Mouse (Mus musculus) heart, postnatal 25 days (tissue): Measurements from ENCODE around the gene Ccdc171. TPM values are rescaled to one million over a fixed set of nuclear protein-coding genes. Genes with fewer than 3 reads are reported as not detected.
"Not testable (repeated sequence)": the region's sequence is repeated elsewhere in the genome, so short reads cannot be mapped to it uniquely, and the experiment has no call there.

Experiments
- DNase-seq: peaks from one replicate; pipeline ENCODE4 v3.0.0; 2022; ENCODE audit warnings: low spot score
- intact Hi-C: fragments of 180-260 bp; cut with DNase I; formaldehyde crosslinking; loops from one replicate; pipeline ENCODE4 v1.15.1; 2025
- total RNA-seq, 2 experiments: library from RNA; stranded (reverse); gene quantifications; 2 replicates each; pipeline ENCODE4 v1.2.3; 2021

The Ccdc171 gene
- total RNA-seq, 2 experiments from 2014 or later, result 0.78 to 1.0 TPM

DNA sequence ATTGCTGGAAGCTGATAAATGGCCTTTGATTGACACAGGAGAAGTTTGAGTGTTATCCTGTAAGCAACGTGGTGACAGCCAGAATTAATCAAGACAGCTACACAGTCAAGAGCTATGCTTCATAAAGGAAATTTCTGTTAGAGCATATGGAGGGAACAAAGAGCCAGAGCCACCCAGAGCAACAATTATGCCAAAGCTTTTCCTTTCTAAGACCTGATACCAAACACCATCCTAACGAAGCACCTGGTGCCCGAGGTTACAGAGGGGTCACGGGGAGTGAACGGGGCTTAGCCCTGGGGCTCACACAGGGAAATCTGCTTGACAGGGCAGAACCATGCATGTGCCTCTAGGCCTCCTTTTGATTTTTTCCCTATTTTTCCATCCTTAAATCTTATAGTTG lies 3.3 kb upstream of the Ccdc171 start:
- intact Hi-C loops, result no loop called here
- no peak for DNase-seq

GRCm38 (mm10) chr4:83524456-83524842 lies 896 bp upstream of the Ccdc171 start:
- no peak for DNase-seq
- intact Hi-C loops, result loop anchor here (2.0 kb wide), 1 partner anchor 36 kb away; no protein-coding TSS in a partner anchor

DNA sequence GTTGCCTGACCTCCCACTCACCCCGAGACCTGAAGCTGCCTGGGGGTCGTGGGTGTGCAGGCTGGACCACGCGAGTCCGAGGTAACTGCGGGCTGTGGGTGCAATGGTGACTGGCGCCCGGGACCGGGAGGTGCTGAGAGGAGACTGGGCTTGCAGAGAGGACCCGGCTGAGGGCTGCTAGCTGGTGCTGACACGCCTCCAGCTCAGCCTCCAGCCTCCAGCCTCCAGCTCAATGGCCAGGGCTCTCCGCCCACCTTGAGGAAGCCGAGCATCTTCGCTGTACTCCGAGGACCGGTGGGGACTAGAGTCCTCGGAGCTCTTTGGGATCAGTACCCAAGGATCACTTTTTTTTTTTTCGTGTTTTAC lies 328 bp downstream of the Ccdc171 start:
- intact Hi-C loops, result loop anchor here (2.0 to 5.0 kb wide), 3 partner anchors 37 to 108 kb away; partner anchors contain the start of gene Snapc3
- DNase-seq, result no peak

GRCm38 (mm10) chr4:83526270-83526987 lies 1.1 kb downstream of the Ccdc171 start:
- DNase-seq, result no peak
- intact Hi-C loops, result loop anchor here (5.0 kb wide), 2 partner anchors 46 to 109 kb away; partner anchors contain the start of gene Snapc3

DNA sequence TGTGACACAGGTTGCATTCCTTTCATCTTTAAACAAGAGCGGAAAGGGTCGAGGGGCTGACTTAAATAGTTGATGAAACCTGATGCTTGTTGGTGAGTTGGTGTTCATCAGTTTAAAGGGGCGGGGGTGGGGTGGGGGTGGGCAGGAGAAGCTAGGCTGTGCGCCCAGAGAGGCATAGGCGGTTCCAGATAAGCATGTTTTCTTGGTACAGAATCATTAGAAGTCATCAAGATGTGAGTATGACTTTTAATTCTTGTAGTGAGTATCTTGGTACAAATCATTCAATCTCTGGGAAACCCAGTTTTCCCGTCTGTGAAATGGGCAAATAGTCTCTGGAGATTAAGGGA lies 1.6 kb downstream of the Ccdc171 start:
- intact Hi-C loops, result loop anchor here (5.0 kb wide), 2 partner anchors 45 to 110 kb away; partner anchors contain the start of gene Snapc3
- no peak for DNase-seq

DNA sequence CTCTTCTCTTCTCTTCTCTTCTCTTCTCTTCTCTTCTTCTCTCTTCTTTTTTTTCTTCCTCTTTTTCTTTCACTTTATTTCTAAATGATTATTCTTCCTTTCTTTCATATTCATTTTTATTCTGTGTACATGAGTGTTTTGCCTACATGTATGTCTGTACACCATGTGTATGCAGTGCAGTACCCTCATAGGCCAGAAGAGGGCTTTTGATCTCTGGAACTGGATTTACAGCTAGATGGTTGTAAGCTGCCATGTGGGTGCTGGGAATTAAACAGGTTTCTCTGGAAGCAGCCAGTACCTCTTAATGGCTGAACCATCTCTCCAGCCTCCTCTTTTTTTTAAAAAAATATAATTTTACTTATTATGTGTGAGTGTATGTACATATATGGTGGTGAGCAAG lies 2.6 kb downstream of the Ccdc171 start:
- no peak for DNase-seq
- intact Hi-C loops, result loop anchor here (5.0 kb wide), 2 partner anchors 44 to 111 kb away; partner anchors contain the start of gene Snapc3

GRCm38 (mm10) chr4:83530060-83530459 lies 4.7 kb downstream of the Ccdc171 start:
- intact Hi-C loops, DNase-seq: not testable (repeated sequence)

DNA sequence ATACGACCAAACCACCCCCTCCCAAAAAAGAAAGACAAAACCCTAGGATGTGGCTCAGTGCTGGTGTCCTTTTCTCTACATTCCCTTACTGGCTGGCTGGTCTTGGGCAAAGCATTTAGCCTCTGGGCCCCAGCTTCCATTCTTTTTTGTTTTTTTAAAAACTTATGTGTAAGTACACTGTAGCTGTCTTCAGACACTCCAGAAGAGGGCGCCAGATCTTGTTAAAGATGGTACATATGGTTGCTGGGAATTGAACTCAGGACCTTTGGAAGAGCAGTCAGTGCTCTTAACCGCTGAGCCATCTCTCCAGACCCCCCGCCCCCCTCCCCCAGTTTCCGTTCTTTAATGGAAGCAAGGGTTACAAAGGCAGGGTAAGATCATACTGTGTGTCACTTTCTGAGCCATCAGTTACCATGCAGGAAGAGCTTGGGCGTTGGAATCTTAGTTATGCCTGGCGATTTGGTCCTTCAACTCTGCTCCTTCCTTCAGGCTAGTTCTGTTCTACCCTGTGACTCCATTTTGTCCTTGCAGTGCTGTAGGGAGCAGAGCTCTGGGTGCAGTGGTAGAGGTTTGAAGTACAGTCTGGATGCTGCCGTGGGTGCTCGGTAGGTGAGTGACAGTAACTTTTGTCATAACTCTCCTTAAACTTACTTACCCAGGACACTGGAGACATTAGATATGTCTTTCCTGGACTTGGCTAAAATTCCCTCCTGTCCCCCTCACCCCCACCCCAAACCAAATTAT lies 8.0 kb downstream of the Ccdc171 start:
- intact Hi-C loops, result no loop called here
- no peak for DNase-seq

- no peak for DNase-seq
- intact Hi-C loops, result no loop called here
These were observed 8.7 kb downstream of the Ccdc171 start for GRCm38 (mm10) chr4:83534024-83534423.

GRCm38 (mm10) chr4:83549501-83549900 lies 24.2 kb downstream of the Ccdc171 start:
- intact Hi-C loops, result no loop called here
- no peak for DNase-seq

GRCm38 (mm10) chr4:83567190-83568113 lies 42.1 kb downstream of the Ccdc171 start:
- intact Hi-C loops, result no loop called here
- DNase-seq, result no peak

- DNase-seq, intact Hi-C loops: not testable (repeated sequence)
These were observed 42.8 kb downstream of the Ccdc171 start for GRCm38 (mm10) chr4:83568145-83568544.

DNA sequence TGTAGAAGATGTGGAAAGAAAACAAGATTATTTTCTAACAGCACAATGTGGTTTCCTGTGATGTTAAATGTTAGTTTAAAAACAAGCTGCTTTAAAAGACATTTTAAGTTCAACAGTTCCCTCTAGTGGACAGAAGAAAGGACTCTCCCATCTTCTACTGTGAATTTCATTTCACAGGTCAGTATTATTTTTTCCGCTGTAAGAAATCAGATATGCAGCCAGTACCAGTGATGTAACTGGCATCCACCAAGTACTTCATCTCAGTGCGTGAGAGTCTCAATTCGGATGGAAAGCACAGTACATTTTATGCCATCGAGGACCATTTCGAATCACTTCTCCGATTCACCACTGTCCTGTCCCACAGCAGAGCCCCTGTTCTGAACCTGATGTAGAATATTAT lies 45.2 kb downstream of the Ccdc171 start:
- no peak for DNase-seq
- intact Hi-C loops, result loop anchor here (1.0 to 10.0 kb wide), 5 partner anchors 43 to 308 kb away; partner anchors contain the start of gene Ccdc171

DNA sequence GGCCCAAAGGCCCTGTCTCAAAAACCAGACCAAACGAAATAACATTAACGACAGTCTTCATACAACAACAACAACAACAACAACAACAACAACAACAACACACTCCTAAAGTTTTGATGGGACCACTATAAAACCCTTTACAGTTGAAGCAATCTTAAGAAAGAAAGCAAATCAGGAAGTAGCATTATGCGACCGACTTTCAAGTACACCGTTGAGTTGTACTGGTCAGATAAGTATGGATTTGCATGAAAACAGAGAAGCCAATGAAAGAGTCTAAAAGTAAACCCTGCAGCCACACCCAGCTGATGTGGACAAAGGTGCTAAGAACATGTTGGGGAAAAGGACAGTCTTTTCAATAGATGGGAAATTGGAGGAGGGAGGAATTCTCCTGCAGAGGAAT lies 45.7 kb downstream of the Ccdc171 start:
- intact Hi-C loops, result loop anchor here (5.0 to 10.0 kb wide), 4 partner anchors 44 to 309 kb away; partner anchors contain the start of gene Ccdc171

DNA sequence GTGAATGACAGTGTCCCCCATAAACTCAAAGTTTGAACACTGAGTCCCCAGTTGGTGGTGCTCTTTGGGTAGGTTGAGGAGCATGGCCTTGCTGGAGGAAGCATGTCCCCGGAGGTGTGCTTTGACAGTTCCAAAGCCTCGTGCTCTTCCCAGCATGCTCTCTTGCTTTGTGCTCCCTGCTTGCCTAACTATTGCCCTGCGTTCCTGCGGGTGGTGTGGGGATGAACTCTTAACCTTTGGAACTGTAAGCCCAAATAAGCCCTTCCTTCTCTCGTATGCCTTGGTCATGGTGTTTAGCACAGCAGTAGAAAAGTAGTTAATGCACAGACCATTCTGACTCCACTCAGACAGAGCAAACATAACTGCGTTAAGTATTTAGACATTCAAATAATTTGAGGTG lies 47.2 kb downstream of the Ccdc171 start:
- no peak for DNase-seq
- intact Hi-C loops, result loop anchor here (5.0 to 10.0 kb wide), 4 partner anchors 45 to 310 kb away; partner anchors contain the start of gene Ccdc171

More for the DNA sequence above, 45.7 kb downstream of the Ccdc171 start:
- DNase-seq, result no peak

DNA sequence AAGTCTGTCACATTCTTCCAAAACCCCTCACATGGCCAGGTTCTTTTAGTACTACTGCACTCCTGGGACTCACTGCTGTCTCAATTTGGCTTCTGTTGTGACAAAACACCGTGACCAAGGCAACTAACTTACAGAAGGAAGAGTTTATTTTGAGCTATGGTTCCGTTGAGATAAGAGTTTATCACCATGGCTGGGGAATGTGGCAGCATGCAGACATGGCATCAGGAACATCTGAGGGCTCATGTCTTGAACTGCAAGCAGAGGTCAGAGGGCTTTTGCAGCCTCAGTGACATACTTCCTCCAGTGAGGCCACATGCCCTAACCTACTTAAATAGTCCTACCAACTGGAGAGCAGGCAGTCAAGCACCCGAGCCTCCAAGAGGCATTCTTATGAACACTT lies 51.0 kb downstream of the Ccdc171 start:
- intact Hi-C loops, result loop anchor here (10.0 kb wide), 1 partner anchor 272 kb away; no protein-coding TSS in a partner anchor
- DNase-seq, result no peak

- intact Hi-C loops, result no loop called here
- DNase-seq, result no peak
These were observed 54.8 kb downstream of the Ccdc171 start for GRCm38 (mm10) chr4:83580157-83580556.

GRCm38 (mm10) chr4:83587563-83587962 lies 62.2 kb downstream of the Ccdc171 start:
- intact Hi-C loops, result no loop called here
- no peak for DNase-seq

- no peak for DNase-seq
- intact Hi-C loops, result no loop called here
These were observed 71.1 kb downstream of the Ccdc171 start for GRCm38 (mm10) chr4:83596486-83596885.

- intact Hi-C loops, result no loop called here
- DNase-seq, result no peak
These were observed 85.8 kb downstream of the Ccdc171 start for GRCm38 (mm10) chr4:83611111-83611510.
